ENCODE assay signal across 16 mouse cellular contexts in the genomic region with DNA sequence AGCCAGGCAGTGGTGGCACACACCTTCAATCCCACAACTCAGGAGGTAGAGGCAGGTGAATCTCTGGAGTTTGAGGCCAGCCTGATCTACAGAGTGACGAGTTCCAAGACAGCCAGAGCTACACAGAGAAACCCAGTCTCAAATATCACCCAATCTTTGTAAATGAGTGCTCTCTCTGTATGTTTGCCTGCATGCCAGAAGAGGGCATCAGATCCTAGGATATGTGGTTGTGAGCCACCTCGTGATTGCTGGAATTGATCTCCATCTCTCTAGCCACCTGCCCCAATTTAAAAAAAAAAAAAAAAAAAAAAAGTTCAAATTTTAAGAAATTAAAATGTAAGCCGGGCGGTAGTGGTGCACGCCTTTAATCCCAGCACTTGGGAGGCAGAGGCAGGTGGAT. TPM values are rescaled to one million over a fixed set of nuclear protein-coding genes. Genes with fewer than 3 reads are reported as not detected.
DNase-seq lines count a peak whose midpoint lies in the region; TF ChIP-seq lines count a peak whose summit lies in the region.
"Had no signal": no experiment of that assay in that cellular context is flagged by ENCODE, and none has a peak within 500 bp of the region (broad histone marks: within the 10 kb centered on the region; RNA-seq: fewer than 3 reads in every experiment).

No protein-coding gene starts in this region.

- intact Hi-C loops in heart, adult 2 months (cut with DNase I): loop anchor here (5.0 kb wide), 1 partner anchor 138 kb away; a partner anchor contains a TSS
- intact Hi-C loops in left cerebral cortex, adult 2 months (cut with DNase I): loop anchor here (2.0 kb wide), 1 partner anchor 194 kb away; no protein-coding TSS in a partner anchor
- intact Hi-C loops in left cerebral cortex, postnatal 36 days (cut with DNase I): loop anchor here (10.0 kb wide), 1 partner anchor 196 kb away; no protein-coding TSS in a partner anchor

- TF ChIP-seq RAD21 in CH12.LX (IDR thresholded peaks at IDR 0.05; ENCODE audit: low read depth, low read length): peak; percentile 42

- no peak for TF ChIP-seq POLR2A in heart, adult 2 months (IDR thresholded peaks at IDR 0.05; ENCODE audit: insufficient read depth, low read depth, low read length)
- TF ChIP-seq POLR2A in CH12.LX (IDR thresholded peaks at IDR 0.05; ENCODE audit: low read depth, low read length): no peak

- H3K27ac ChIP-seq in heart, adult 2 months: no peak overlapping the region
- H3K27ac ChIP-seq in left cerebral cortex, adult 2 months: no peak overlapping the region
- no peak overlapping the region for H3K27ac ChIP-seq in CH12.LX (ENCODE audit: insufficient read depth, low read depth)
- H3K27ac ChIP-seq: heart, embryonic 10.5 days; hindbrain, embryonic 15.5 days; liver, embryonic 13.5 days had no signal

- peaks cover 4% of the 10 kb centered on the region; the same call in 1 of the 2 replicates for H3K4me1 ChIP-seq in heart, adult 2 months (ENCODE audit: control insufficient read depth, insufficient read depth, low read length)
- no peaks in the 10 kb centered on the region for H3K4me1 ChIP-seq in CH12.LX (ENCODE audit: control insufficient read depth in 1 of 2, insufficient read depth in 2 of 2)
- H3K4me1 ChIP-seq: hindbrain, embryonic 15.5 days; liver, embryonic 13.5 days had no signal

- dilution Hi-C loops in CH12.LX (cut with MboI; ENCODE audit: extremely low pct_ligation_motif_present, extremely low pct_unique_long_range_greater_than_20kb, low sequenced_read_pairs): no loop called here

- TF ChIP-seq CTCF in heart, adult 2 months (IDR thresholded peaks at IDR 0.05): peak; percentile 57
- TF ChIP-seq CTCF in left cerebral cortex, adult 2 months (IDR thresholded peaks at IDR 0.05): peak; percentile 41
- TF ChIP-seq CTCF in CH12.LX (conservative IDR thresholded peaks at IDR 0.05 in 1 of 2, IDR thresholded peaks at IDR 0.05 in 1 of 2; ENCODE audit: low read depth in 2 of 2, low read length in 2 of 2): peak in 1 of 2 experiments; percentile 49; a peak in 2 of 4 replicates

- H3K9ac ChIP-seq in heart, adult 2 months (ENCODE audit: low read depth, low read length): no peak overlapping the region
- no peak overlapping the region for H3K9ac ChIP-seq in CH12.LX (ENCODE audit: insufficient read depth, low read depth)
- H3K9ac ChIP-seq: hindbrain, embryonic 15.5 days; liver, embryonic 13.5 days had no signal

- H3K4me3 ChIP-seq in heart, adult 2 months: no peak overlapping the region
- H3K4me3 ChIP-seq in left cerebral cortex, adult 2 months: no peak overlapping the region
- no peak overlapping the region for H3K4me3 ChIP-seq in CH12.LX (replicated peaks in 1 of 3; ENCODE audit: low read depth in 2 of 3, low read length in 2 of 3, poor library complexity in 1 of 3)
- H3K4me3 ChIP-seq: heart, embryonic 10.5 days; hindbrain, embryonic 15.5 days; liver, embryonic 13.5 days had no signal

- DNase-seq in heart, adult 2 months: no peak
- DNase-seq in heart, adult 11 months: no peak
- no peak for DNase-seq in left cerebral cortex, adult 2 months (ENCODE audit: extremely low spot score in 1 of 2, low spot score in 2 of 2)
- DNase-seq in left cerebral cortex, postnatal 36 days (ENCODE audit: low spot score in 2 of 2): no peak
- DNase-seq in CH12.LX (ENCODE audit: extremely low read depth): no peak
- peak; percentile 65 for DNase-seq in brain, adult 2 months (ENCODE audit: low read depth, low spot score)
- no peak for DNase-seq in urinary bladder, adult 18-20 months (ENCODE audit: low spot score in 2 of 2)
- DNase-seq: cerebellum, postnatal 25 days; gastrocnemius, postnatal 25 days; kidney, adult 8-10 months; liver, embryonic 13.5 days; lung, postnatal 14 days; right cerebral cortex, postnatal 4 days; thymus, postnatal 25 days had no signal

- peaks cover 4% of the 10 kb centered on the region; the same call in 1 of the 2 replicates for H3K36me3 ChIP-seq in heart, adult 2 months (ENCODE audit: control insufficient read depth, insufficient read depth, low read length)
- H3K36me3 ChIP-seq in CH12.LX (replicated peaks in 1 of 2; ENCODE audit: control insufficient read depth in 1 of 2, insufficient read depth in 1 of 2, low read length in 1 of 2): peaks cover 75 to 96% of the 10 kb centered on the region in 2 experiments

- H3K9me3 ChIP-seq in CH12.LX (replicated peaks; ENCODE audit: low read length): no peaks in the 10 kb centered on the region
- H3K9me3 ChIP-seq: heart, embryonic 10.5 days; hindbrain, embryonic 15.5 days; liver, embryonic 13.5 days had no signal

- H3K4me2 ChIP-seq in CH12.LX (ENCODE audit: insufficient read depth, low read depth, poor library complexity, severe bottlenecking): no peak overlapping the region
- H3K4me2 ChIP-seq: hindbrain, embryonic 15.5 days; liver, embryonic 13.5 days had no signal

- no peaks in the 10 kb centered on the region for H3K27me3 ChIP-seq in heart, adult 2 months (ENCODE audit: control insufficient read depth, insufficient read depth, low read length)
- no peaks in the 10 kb centered on the region for H3K27me3 ChIP-seq in CH12.LX (replicated peaks)
- H3K27me3 ChIP-seq: hindbrain, embryonic 15.5 days; liver, embryonic 13.5 days had no signal

- in situ Hi-C loops in CH12.LX (cut with MboI; ENCODE audit: low pct_ligation_motif_present, low pct_unique_long_range_greater_than_20kb, low sequenced_read_pairs): no loop called here

- H3K79me2 ChIP-seq in heart, adult 2 months (replicated peaks; ENCODE audit: control insufficient read depth, insufficient read depth, low read length): no peaks in the 10 kb centered on the region
- H3K79me2 ChIP-seq in CH12.LX (replicated peaks; ENCODE audit: control insufficient read depth, extremely low read depth, insufficient read depth, poor library complexity, severe bottlenecking): no peaks in the 10 kb centered on the region; the same call in 1 of the 2 replicates

- no peak for TF ChIP-seq EP300 in heart, adult 2 months (IDR thresholded peaks at IDR 0.05; ENCODE audit: insufficient read depth, low read depth, low read length)
- TF ChIP-seq EP300 in CH12.LX (IDR thresholded peaks at IDR 0.05; ENCODE audit: low read length): no peak

- 76% methylated on average over 5 of the region's 5 CpGs for WGBS in heart, adult 2 months

TF ChIP-seq in CH12.LX, 34 proteins besides CTCF, POLR2A, EP300 and RAD21:
- peak; percentile 30; the same call in 1 of the 2 replicates for TF ChIP-seq ZNF384 (IDR thresholded peaks at IDR 0.05; ENCODE audit: low read depth, low read length)
- TF ChIP-seq MAZ (IDR thresholded peaks at IDR 0.05; ENCODE audit: low read depth, low read length): no peak
TF ChIP-seq in CH12.LX: peak in this region for 1.

RNA-seq across cellular contexts. Expression of a gene that starts 41.5 kb away (rescaled TPM):
- 100 to 1,000 TPM; 154 to 186 TPM for total RNA-seq in heart, adult 2 months (2021)
- 41.6 and 79.2 TPM in 2 replicates for polyA plus RNA-seq in heart, adult 2 months (2012; rRNA removed)
- 100 to 1,000 TPM; 444 to 487 TPM for total RNA-seq in left cerebral cortex, adult 2 months (2021)
- total RNA-seq in left cerebral cortex, postnatal 36 days (2021): 100 to 1,000 TPM; 448 to 452 TPM
- total RNA-seq in CH12.LX (2012; rRNA removed) (25.0 and 27.6 TPM in 2 replicates), CH12.LX (2014; rRNA removed) (10.0 and 11.2 TPM in 2 replicates)
- 15.0 and 17.0 TPM in 2 replicates for polyA plus RNA-seq in CH12.LX (2012; ENCODE audit: insufficient read length, low read depth)

Comparison
In these comparisons a context has a peak if more than half of its experiments do, and no peak if none do; other contexts are left out.
1. RNA of a gene that starts 41.5 kb away (total RNA-seq): 444 to 487 TPM in left cerebral cortex, adult 2 months, 448 to 452 TPM in left cerebral cortex, postnatal 36 days and 154 to 186 TPM in heart, adult 2 months; 10.0 to 27.6 TPM in CH12.LX; every median in the first group is over 4 times any median in the second.